Mouse (Mus musculus): Measurements from ENCODE around the gene Parp6. TPM values are rescaled to one million over a fixed set of nuclear protein-coding genes. Genes with fewer than 3 reads are reported as not detected.

The Parp6 gene
- total RNA-seq (2023) = 65.7 TPM

GRCm38 (mm10) chr9:59616622-59617306 lies at the start of gene Parp6:
TSS of gene Parp6 (plus strand) at chr9:59617284.

GRCm38 (mm10) chr9:59577844-59578504 lies 39.1 kb upstream of the Parp6 start, which contains the start of gene Celf6:
TSS of gene Celf6 (plus strand) at chr9:59577917.

GRCm38 (mm10) chr9:59655958-59656634 lies 39.0 kb downstream of the Parp6 start, which contains the start of gene Pkm:
TSS of gene Pkm (plus strand) at chr9:59656368.

DNA sequence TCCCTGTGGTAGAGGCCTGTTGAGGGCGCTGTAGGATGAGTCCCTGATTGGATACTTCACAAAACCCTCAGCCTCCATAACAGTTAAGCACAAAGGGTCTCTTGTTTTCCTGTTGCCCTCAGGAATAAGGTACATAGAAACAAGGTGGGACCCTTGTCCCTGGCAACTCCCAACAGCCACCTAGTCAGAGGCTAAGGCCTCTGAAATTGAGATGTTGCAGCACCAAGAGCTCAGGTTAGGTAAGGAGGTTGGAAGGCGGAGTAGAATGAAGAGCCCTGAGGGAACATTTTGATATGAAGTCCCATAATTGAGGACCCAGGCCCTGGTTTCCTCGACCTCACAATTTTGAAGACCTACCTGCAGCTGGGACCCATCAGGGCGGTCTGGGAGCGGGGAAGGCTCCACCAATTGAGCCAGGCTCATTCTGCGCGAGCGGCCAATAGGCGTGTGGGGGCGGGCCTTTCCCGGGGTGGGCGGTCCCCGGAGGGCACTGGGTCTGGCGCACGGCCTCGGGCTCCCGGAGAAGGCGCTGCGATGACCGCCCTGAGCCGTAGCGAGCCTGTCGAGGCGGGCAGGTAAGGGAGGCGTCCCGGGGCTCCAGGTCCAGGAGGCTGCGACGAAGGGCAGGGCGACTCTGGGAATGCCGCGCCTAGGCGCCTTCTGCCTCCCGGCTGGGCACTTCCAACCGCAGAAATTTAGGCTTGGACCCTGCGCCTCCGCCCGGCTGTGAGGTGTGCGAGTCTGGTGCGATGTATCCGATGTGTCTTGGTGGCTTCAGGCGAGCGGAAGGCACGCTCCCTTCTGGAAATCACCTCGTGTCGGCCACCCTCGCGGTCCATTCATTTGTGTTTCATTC lies 62.8 kb downstream of the Parp6 start, which contains the start of gene Gramd2:
Gene Gramd2, plus strand, starts transcription at position 467 of the 856 bp plus-strand sequence.

Other genes with a start within 250 kb of the Parp6 start
- gene Arih1, start 130.7 kb upstream of the Parp6 start, total RNA-seq (2023) = 159 TPM
- 41.8 TPM for gene Hexa, start 77.7 kb upstream of the Parp6 start, total RNA-seq (2023)
- gene Tmem202, start 77.4 kb upstream of the Parp6 start, total RNA-seq (2023) = 1.1 TPM
- gene Celf6, start 39.4 kb upstream of the Parp6 start, total RNA-seq (2023) = not detected
- gene Pkm, start 39.1 kb downstream of the Parp6 start, total RNA-seq (2023) = 299 TPM
- gene Gramd2, start 62.9 kb downstream of the Parp6 start, total RNA-seq (2023) = not detected
- gene Senp8, start 133.4 kb downstream of the Parp6 start, total RNA-seq (2023) = 2.8 TPM
- 18.2 TPM for gene Myo9a, start 133.6 kb downstream of the Parp6 start, total RNA-seq (2023)